Mouse (Mus musculus): ENCODE measurements around the gene Arhgap27.

- TF ChIP-seq CTCF (IDR thresholded peaks at IDR 0.05 in 2 of 3, conservative IDR thresholded peaks at IDR 0.05 in 1 of 3; ENCODE audit: control insufficient read depth in 1 of 3, insufficient read depth in 1 of 3, low read depth in 2 of 3, low read length in 3 of 3, poor library complexity in 1 of 3, severe bottlenecking in 1 of 3), result no peak
- no peak for TF ChIP-seq TAL1 (IDR thresholded peaks at IDR 0.05; ENCODE audit: low read length)
- TF ChIP-seq USF1 (IDR thresholded peaks at IDR 0.05; ENCODE audit: low read depth, low read length), result no peak
- TF ChIP-seq MAX (IDR thresholded peaks at IDR 0.05; ENCODE audit: low read length), result no peak
- TF ChIP-seq NELFE (IDR thresholded peaks at IDR 0.05; ENCODE audit: low read depth, low read length), result no peak
- no peak for TF ChIP-seq GABPA (IDR thresholded peaks at IDR 0.05; ENCODE audit: low read depth, low read length)
- TF ChIP-seq JUND (IDR thresholded peaks at IDR 0.05; ENCODE audit: low read depth, low read length), result no peak
- TF ChIP-seq UBTF (IDR thresholded peaks at IDR 0.05; ENCODE audit: borderline replicate concordance, insufficient read depth, low read depth, low read length), result no peak
- TF ChIP-seq POLR2AphosphoS5 (IDR thresholded peaks at IDR 0.05; ENCODE audit: borderline replicate concordance, low read depth, low read length), result no peak
- no peak for TF ChIP-seq ZNF384 (IDR thresholded peaks at IDR 0.05; ENCODE audit: low read depth, low read length)
- no peak for TF ChIP-seq NRF1 (IDR thresholded peaks at IDR 0.05; ENCODE audit: insufficient read depth, low read depth, low read length, poor library complexity, severe bottlenecking)
- no peak for TF ChIP-seq RAD21 (IDR thresholded peaks at IDR 0.05; ENCODE audit: low read depth, low read length)
- no peak for TF ChIP-seq EP300 (IDR thresholded peaks at IDR 0.05; ENCODE audit: low read depth in 1 of 2, low read length in 2 of 2)
These were observed 843 bp upstream of the Arhgap27 start for GRCm38 (mm10) chr11:103364335-103364734.

All from MEL (cell line).